Mouse (Mus musculus): ENCODE results near the gene Pptc7.

Gene Pptc7

DNA sequence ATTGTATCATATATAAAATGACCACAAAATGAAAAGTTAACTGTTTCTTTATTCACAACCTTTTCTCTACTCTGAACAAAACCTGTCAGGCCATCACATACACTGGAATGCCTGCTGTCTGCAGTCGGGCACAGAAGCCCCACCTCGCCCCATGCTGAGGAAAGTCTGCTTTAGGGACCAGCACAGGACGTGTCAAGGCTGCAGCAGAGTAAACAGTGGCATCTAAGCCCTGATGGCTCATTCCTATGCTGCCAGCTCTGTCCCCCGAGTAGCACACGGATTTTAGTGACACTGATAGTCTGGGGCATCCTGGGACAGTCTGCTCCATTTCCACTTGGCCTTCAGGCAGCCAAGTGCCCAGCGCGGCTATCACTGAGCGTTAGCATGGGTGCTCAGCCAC, 41.3 kb downstream of the Pptc7 start:
- in situ Hi-C loops (cut with MboI, MseI) = no loop called here

DNA sequence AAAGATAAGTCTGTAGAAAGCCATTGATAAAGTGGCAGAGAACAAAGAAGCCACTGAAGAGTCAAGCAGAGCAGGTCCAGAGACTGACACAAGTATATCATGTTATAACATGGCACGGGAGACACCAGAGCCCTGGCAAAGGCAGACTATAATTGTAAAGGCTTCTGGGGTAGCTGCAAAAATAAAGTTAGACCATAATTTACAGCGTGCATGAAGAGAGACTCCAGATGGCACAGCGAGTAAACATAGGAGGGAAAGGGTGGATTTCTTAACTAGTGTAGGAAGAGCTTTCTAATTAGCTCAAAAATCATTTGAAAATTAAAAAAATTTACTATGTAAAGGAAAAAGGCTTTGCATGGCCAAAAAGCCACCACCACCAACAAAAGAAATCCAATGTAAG, 43.1 kb downstream of the Pptc7 start:
- in situ Hi-C loops (cut with MboI, MseI) = no loop called here

DNA sequence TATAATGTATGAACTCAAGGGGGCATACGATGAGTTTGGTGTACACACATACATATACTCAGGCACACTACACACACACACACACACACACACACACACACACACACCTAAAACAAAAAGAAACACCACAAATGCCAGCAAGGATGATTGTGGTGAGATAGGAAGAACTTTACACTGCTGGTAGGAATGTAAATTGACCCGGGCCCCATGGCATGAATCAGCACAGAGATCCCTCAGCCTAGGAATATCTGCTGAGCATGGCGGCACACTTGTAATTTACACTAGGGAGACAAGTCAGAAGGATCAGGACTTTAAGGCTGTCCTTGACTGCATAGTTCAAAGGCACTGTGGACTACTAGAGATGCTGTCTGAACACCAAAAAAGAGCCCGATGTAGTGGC, 46.1 kb downstream of the Pptc7 start:
- in situ Hi-C loops (cut with MboI, MseI) = loop anchor here (5.0 kb wide), 1 partner anchor 73 kb away; no protein-coding TSS in a partner anchor

DNA sequence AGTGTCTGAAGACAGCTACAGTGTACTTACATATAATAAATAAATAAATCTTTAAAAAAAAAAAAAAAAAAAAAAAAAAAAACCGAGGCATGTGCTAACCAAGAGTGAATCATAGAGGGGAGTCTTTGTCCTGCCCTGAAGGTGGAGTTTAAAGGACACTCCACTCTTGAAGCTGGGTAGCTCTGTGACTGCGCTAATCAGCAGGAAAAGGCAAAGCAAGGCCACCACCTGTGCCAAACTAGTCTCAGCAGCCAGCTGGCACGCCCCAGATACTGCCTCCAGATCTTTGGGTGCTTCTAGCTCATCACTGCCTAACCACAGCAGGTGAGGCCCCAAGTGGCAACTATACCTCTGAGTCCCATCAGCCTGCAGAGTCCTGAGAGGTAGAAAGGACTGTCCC, 50.5 kb downstream of the Pptc7 start:
- in situ Hi-C loops (cut with MboI, MseI) = loop anchor here (5.0 kb wide), 1 partner anchor 77 kb away; no protein-coding TSS in a partner anchor

DNA sequence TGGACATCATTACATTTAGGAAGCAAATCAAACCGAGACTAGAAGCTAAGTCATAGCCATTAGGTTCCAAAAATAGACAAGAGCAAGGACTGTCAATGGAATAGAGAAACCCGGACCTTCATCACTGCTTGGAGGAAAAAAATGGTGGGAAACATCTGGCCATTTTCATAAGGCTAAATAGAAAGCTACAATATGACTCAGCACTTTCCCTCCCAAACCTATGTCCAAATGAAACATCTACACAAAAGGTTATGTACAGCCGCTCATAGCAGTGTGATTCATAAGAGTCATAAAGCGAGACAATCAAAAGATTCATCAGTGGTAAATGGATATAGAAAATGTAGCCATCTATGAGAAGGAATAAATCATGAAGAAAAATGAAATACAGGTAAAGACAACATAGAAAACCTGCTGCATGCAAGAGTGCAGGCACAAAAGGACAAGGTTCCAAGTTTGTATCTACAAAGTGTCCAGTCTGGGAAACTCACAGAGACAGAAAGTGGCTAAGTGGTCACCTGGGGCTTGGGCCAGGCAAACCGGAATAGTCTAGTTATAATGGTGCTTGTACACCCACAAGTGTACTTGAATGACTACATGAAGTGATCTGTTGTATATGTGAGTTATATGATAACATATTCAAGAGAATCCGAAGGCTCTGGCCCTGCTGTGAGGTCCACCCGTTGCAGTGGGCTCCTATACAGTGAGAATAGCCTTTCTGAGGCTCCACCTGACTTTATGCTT, 52.6 kb downstream of the Pptc7 start:
- in situ Hi-C loops (cut with MboI, MseI) = no loop called here

DNA sequence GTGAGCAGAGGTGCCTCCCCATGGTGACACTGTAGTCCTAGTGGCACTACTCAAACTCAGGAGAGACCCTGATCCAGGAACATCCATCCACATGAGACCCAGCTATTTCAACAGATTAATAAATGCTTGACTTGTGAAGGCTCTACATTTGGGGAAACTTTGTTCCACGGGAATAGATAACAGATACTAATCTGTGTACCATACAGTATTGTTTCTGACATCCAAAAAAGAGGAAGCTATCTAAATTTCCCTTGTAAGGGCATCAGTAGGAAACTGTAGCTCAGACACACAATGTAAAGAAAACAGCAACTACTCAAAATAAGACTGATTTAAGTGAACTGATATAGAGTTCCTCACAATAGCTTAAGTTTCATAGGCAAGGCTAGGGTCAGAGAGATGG, 58.7 kb downstream of the Pptc7 start:
- in situ Hi-C loops (cut with MboI, MseI) = no loop called here

DNA sequence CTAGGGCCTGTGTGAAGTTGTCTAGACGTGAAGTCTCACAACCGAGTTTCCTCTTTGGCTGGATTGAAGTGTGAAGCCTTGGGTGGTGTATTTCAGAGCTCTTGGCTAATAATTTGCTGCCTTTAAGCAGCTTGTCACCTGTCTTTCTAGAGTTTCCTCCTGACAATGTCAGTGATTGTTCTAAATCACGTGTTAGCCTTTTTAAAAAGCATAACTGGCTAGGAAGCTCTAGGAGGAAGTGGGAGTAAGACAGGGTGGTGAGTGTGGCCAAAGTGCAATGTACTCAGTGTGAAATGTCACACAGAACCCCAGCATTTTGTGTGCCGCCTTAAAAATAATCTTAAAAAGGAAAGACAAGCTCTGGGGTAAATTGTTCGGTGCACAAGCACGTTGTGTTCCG, 59.6 kb downstream of the Pptc7 start:
- in situ Hi-C loops (cut with MboI, MseI) = no loop called here

DNA sequence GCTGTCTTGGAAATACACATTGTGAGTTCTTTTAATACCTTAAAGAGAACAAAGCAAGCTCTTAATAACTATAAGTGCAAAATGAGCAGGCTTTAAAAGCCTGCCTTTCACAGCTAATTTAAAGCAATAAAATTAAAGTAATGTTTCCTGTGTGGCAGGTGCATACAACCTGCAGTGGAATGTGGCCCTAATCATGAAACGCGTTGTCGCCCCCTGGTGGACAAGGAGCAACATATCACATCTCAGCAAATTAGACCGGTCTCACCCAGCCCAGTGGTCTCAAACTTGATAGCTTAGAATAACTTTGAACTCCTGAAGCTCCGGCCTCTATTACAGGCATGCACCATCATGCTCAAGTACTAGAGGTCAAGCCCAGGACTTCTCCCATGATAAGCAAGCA, 60.1 kb downstream of the Pptc7 start:
- in situ Hi-C loops (cut with MboI, MseI) = no loop called here

DNA sequence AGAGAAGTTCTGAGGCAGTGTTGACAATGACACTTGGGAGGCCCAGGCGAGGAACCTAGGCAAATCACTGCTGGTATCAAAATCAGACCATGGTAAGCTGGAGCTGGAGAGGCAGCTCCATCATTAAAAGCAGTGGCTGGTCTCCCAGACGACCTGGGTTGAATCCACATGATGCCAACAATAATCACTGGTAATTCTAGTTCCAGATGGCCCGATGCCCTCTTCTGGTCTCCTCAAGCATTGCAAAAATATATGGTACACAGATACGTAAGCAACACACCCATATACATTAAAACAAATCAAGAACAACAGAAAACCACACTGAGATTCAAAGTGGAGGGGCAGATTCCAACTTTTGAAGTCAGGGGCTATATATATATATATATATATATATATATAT, 61.6 kb downstream of the Pptc7 start:
- in situ Hi-C loops (cut with MboI, MseI) = no loop called here

- in situ Hi-C loops (cut with MboI, MseI) = loop anchor here (25.0 kb wide), 1 partner anchor 517 kb away; the partner anchor contains the start of genes Pheta1 and Sh2b3
These were observed 69.8 kb downstream of the Pptc7 start, which contains the start of the genes Rad9b and Vps29 for GRCm38 (mm10) chr5:122353807-122354491. Rad9b (minus strand) TSS chr5:122354233. Vps29 (plus strand) TSS chr5:122354369.

DNA sequence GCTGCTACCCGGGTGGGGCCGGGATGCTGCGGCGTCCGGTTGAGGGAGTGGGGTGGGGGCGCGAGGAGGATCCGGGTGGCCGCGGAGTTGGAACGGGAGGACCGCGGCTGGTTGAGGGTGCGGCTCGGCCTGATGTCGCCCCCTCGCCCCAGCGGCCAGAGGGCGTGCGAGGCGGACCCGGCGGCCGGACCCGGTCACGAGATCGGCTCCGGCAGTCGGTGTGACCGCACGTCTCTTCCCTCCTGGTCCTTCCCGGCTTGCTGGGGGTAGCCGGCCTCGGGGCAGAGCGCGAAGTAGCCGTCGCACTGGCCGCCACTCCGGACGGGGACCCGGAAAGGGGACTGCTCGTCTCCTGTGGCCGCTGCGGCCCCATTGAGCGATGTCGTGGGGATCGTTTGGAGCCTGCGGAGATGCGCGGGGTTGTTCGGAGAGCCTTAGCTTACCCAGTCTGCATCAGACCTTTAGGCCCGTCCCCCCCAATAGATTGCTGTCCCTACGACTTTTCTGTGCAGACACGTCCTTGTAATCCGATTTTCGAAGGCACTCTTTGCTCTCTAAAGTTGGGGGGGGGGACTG, 70.4 kb downstream of the Pptc7 start:
- in situ Hi-C loops (cut with MboI, MseI) = loop anchor here (25.0 kb wide), 1 partner anchor 517 kb away; the partner anchor contains the start of genes Pheta1 and Sh2b3

GRCm38 (mm10) chr5:122371591-122372191, 87.5 kb downstream of the Pptc7 start, which contains the start of gene Gpn3:
Gpn3 (plus strand) TSS chr5:122371876.
- in situ Hi-C loops (cut with MboI, MseI) = loop anchor here (25.0 kb wide), 1 partner anchor 534 kb away; the partner anchor contains the start of genes Pheta1 and Sh2b3

DNA sequence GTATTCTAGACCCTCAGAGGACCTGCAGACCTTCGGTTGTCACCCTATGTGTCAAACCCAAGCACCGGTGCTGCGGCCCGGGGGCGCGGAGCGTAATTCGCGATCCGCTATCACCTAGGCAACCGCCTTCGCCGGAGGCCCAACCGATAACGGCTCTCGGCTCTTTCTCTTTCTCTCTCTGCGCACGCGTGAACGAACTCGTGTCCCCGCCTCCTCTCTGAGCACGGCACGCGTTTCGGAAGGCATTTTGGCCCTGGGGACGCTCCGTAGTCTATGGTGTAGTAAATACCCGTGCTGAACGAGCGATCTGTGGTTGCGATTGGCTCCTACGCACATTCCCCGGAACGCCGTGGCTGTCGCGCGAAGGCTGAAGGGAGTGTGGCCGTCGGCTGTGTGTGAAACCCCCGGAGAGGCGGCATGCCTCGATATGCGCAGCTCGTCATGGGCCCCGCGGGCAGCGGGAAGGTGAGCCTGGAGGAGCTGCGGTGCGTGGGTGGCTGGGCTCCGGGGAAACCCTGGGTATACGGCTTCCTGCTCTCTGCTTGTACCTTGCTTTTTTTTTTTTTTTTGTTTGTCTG, 88.1 kb downstream of the Pptc7 start, which contains the start of gene Fam216a:
TSS of gene Fam216a (minus strand) at position 173 of the 578 bp plus-strand sequence.
- in situ Hi-C loops (cut with MboI, MseI) = loop anchor here (25.0 kb wide), 1 partner anchor 535 kb away; the partner anchor contains the start of genes Pheta1 and Sh2b3

DNA sequence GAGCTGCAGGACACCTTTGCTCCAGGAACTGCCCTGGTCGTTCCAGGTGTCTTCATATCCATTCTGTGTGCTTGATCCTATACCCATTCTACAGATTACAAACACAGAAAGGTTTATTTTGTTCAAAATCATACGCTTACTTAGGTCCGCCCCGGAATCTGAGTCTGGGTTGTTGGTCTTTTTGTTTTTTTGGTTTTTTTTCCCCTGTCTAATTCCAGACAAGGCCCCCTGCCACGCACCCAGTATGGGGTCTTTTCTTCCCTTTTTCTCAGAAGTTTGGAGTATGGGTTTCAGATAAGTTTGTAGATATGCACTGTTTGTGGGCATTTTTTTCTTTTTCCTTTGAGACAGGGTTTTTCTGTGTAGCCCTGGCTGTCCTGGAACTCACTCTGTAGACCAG, 88.7 kb downstream of the Pptc7 start:
- in situ Hi-C loops (cut with MboI, MseI) = loop anchor here (25.0 kb wide), 1 partner anchor 536 kb away; the partner anchor contains the start of genes Pheta1 and Sh2b3
